Mouse (Mus musculus) lung, postnatal 4 days (tissue): ENCODE results near the gene Tet3.

ENCODE experiments used
- DNase-seq, 2 experiments: peaks; one replicate each; pipeline ENCODE4 v3.0.0; 2021

Tet3 gene

GRCm38 (mm10) chr6:83459034-83459644, at the start of gene Tet3:
Gene Tet3, minus strand, starts transcription at chr6:83459084.
- no peak for DNase-seq

- DNase-seq, result no peak
Observed at GRCm38 (mm10) chr6:83507168-83507546, 48.3 kb upstream of the Tet3 start.

GRCm38 (mm10) chr6:83506258-83507167, 47.6 kb upstream of the Tet3 start, which contains the start of gene Dguok:
Gene Dguok, minus strand, starts transcription at chr6:83506969.
- peak; percentile 98 to 99 for DNase-seq

GRCm38 (mm10) chr6:83505554-83505953, 46.7 kb upstream of the Tet3 start:
- no peak for DNase-seq

GRCm38 (mm10) chr6:83503361-83503760, 44.5 kb upstream of the Tet3 start:
- no peak for DNase-seq

GRCm38 (mm10) chr6:83502656-83503055, 43.8 kb upstream of the Tet3 start:
- DNase-seq, result peak; percentile 26 to 33

GRCm38 (mm10) chr6:83501524-83502310, 42.8 kb upstream of the Tet3 start:
- no peak for DNase-seq

GRCm38 (mm10) chr6:83500462-83500861, 41.6 kb upstream of the Tet3 start:
- no peak for DNase-seq

GRCm38 (mm10) chr6:83499078-83499477, 40.2 kb upstream of the Tet3 start:
- no peak for DNase-seq

- DNase-seq, result peak; percentile 19 to 51
Observed at GRCm38 (mm10) chr6:83496753-83497710, 38.1 kb upstream of the Tet3 start.

GRCm38 (mm10) chr6:83496009-83496752, 37.3 kb upstream of the Tet3 start:
- peak; percentile 64 to 84 for DNase-seq

GRCm38 (mm10) chr6:83490622-83491021, 31.7 kb upstream of the Tet3 start:
- no peak for DNase-seq

- no peak for DNase-seq
Observed at GRCm38 (mm10) chr6:83488200-83488599, 29.3 kb upstream of the Tet3 start.

GRCm38 (mm10) chr6:83487298-83487697, 28.4 kb upstream of the Tet3 start:
- no peak for DNase-seq

- DNase-seq, result peak; percentile 70 to 88
Observed at GRCm38 (mm10) chr6:83485854-83486253, 27.0 kb upstream of the Tet3 start.

GRCm38 (mm10) chr6:83483776-83484175, 24.9 kb upstream of the Tet3 start:
- no peak for DNase-seq

- DNase-seq, result peak; percentile 63 to 75
Observed at GRCm38 (mm10) chr6:83482418-83483085, 23.7 kb upstream of the Tet3 start.

GRCm38 (mm10) chr6:83480019-83480655, 21.3 kb upstream of the Tet3 start:
- DNase-seq, result no peak

GRCm38 (mm10) chr6:83479193-83479592, 20.3 kb upstream of the Tet3 start:
- DNase-seq, result no peak

- DNase-seq, result no peak
Observed at GRCm38 (mm10) chr6:83478628-83479027, 19.7 kb upstream of the Tet3 start.
